Mouse (Mus musculus) C2C12 (cell line): Measurements from ENCODE around the gene Cxcr2.

Experiments
- CEBPB ChIP-seq: IDR thresholded peaks from one replicate; pipeline ENCODE4 v1.6.1; 2011; ENCODE audit warnings: low read depth, mild to moderate bottlenecking, control low read depth, moderate library complexity
- CTCF ChIP-seq: IDR thresholded peaks from one replicate; pipeline ENCODE4 v1.5.1; 2011; ENCODE audit not compliant: control insufficient read depth, insufficient read depth, insufficient read length
- FOSL1 ChIP-seq: IDR thresholded peaks from one replicate; pipeline ENCODE4 v1.8.0; 2011; ENCODE audit warnings: mild to moderate bottlenecking, low read length; ENCODE audit not compliant: poor library complexity, insufficient read depth, severe bottlenecking
- MAX ChIP-seq: IDR thresholded peaks from one replicate; pipeline ENCODE4 v1.6.1; 2011; ENCODE audit warnings: mild to moderate bottlenecking, control low read depth
- MYOD1 ChIP-seq: IDR thresholded peaks from one replicate; pipeline ENCODE4 v1.6.1; 2011; ENCODE audit warnings: low read depth; ENCODE audit not compliant: control insufficient read depth, insufficient read length
- MYOG ChIP-seq: IDR thresholded peaks from one replicate; pipeline ENCODE4 v1.6.1; 2011; ENCODE audit not compliant: control insufficient read depth, insufficient read length; ENCODE audit errors: extremely low read depth
- USF1 ChIP-seq: IDR thresholded peaks from one replicate; pipeline ENCODE4 v1.6.1; 2011; ENCODE audit warnings: low read depth, mild to moderate bottlenecking, control low read depth, moderate library complexity

DNA sequence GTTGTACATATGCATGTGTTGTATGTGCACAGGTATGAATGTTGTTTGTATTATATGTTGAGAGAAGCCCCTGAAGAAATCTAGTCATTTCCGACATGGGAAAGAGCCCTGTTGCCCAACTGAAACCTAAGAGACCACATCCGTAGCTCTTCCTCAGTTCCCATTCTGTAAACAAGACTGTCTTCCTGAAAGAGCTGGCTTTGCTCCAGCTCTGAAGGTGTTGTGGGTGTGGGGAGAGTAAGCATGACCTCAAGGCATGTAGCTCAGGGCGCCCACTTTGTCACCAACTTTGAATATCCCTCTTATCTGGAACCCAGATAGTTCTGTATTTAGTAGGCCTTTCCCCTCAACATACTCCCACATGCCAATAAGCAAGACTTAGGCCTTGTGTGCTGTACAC, 24.8 kb downstream of the Cxcr2 start:
- TF ChIP-seq CTCF, result no peak
- TF ChIP-seq MAX, result no peak
- TF ChIP-seq USF1, result no peak
- TF ChIP-seq MYOD1, result no peak
- no peak for TF ChIP-seq FOSL1
- TF ChIP-seq CEBPB, result no peak
- no peak for TF ChIP-seq MYOG
